Mouse (Mus musculus): ENCODE data around the gene C8g. TPM values are rescaled to one million over a fixed set of nuclear protein-coding genes. Genes with fewer than 3 reads are reported as not detected.

C8g gene
- total and polyA plus RNA-seq, 3 experiments, result 2.3 to 5.1 TPM; not detected in 1

DNA sequence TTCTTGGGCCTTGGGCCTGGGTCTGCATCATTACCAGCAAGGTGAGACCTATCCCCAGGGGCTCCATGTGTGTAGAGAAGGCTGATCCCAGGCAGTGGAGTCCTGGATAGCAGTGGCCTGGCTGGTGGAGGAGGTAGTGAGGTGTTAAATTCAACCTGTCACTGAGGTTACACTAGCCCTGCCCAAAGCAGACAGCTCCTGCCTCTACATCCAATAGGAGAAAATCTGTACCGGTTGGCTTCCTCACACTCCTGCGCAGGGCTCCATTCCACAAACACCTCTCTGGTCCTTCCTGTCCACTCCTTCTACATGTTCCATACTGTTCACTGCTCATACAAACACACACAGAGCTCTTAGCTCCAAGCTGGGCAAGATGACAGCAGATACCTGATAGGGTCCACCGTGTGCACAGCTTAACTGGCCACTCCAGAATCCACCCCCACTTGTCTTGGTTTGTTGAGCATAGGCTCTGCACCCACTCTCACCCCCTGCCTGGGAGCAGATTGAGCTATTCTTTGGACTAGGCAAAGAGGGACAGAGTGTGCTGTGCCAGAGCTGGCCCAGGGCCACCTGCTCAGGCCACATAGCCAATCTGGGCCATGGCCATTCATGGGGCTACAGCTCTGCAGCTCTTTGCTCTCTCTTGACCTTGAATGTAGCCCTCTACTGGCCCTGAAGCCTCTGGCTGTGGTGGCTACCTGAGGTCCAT, 23.4 kb downstream of the C8g start:
- no peak overlapping the region for H3K9ac ChIP-seq (ENCODE audit: control insufficient read depth, low read depth, low read length, poor library complexity, severe bottlenecking)
- H3K27me3 ChIP-seq (ENCODE audit: control insufficient read depth in 1 of 2, insufficient read depth in 2 of 2, low read length in 2 of 2), result no peaks in the 10 kb centered on the region
- H3K9me3 ChIP-seq (replicated peaks; ENCODE audit: insufficient read depth, low read length), result no peaks in the 10 kb centered on the region

DNA sequence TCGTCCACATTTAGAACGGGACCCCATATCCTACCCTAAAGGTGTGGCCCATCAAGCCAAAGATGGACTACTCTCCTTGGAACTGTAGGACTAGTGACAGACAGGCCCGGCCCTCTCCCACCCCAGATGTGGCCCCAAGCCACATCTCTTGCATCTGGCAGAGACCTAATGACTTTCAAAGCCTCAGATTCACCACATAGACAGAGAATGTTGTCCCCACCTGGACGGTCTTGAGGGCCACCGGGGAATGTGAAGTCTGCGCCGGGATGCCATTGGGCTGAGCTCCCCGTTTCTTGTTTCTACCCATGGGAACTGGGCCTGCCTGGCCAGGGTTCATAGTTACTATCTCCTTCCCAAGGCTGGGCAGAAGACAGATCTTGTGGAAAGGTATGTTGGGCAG, 24.0 kb downstream of the C8g start:
- H3K79me2 ChIP-seq (ENCODE audit: control insufficient read depth, insufficient read depth, low read length, poor library complexity), result no peaks in the 10 kb centered on the region
- TF ChIP-seq NRF1 (IDR thresholded peaks at IDR 0.05; ENCODE audit: insufficient read depth, low read depth, low read length, poor library complexity, severe bottlenecking) (no peak), CTCF (IDR thresholded peaks at IDR 0.05 in 2 of 3, conservative IDR thresholded peaks at IDR 0.05 in 1 of 3; ENCODE audit: control insufficient read depth in 1 of 3, insufficient read depth in 1 of 3, low read depth in 2 of 3, low read length in 3 of 3, poor library complexity in 1 of 3, severe bottlenecking in 1 of 3) (no peak), USF2 (IDR thresholded peaks at IDR 0.05; ENCODE audit: borderline replicate concordance in 1 of 2, insufficient read depth in 1 of 2, low read depth in 1 of 2, low read length in 2 of 2) (no peak), POLR2AphosphoS2 (IDR thresholded peaks at IDR 0.05; ENCODE audit: low read length) (no peak), ZC3H11A (IDR thresholded peaks at IDR 0.05; ENCODE audit: low read depth, low read length) (no peak), MYC (IDR thresholded peaks at IDR 0.05; ENCODE audit: low read depth, low read length) (no peak), EP300 (IDR thresholded peaks at IDR 0.05; ENCODE audit: low read depth in 1 of 2, low read length in 2 of 2) (no peak), UBTF (IDR thresholded peaks at IDR 0.05; ENCODE audit: borderline replicate concordance, insufficient read depth, low read depth, low read length) (no peak), KAT2A (conservative IDR thresholded peaks at IDR 0.05; ENCODE audit: low read depth, low read length) (no peak)
- H3K9me3 ChIP-seq (replicated peaks; ENCODE audit: insufficient read depth, low read length), result no peaks in the 10 kb centered on the region
- no peaks in the 10 kb centered on the region for H3K36me3 ChIP-seq (ENCODE audit: control insufficient read depth in 1 of 2, insufficient read depth in 2 of 2, low read length in 2 of 2)
- no peak overlapping the region for H3K9ac ChIP-seq (ENCODE audit: control insufficient read depth, low read depth, low read length, poor library complexity, severe bottlenecking)
- no peaks in the 10 kb centered on the region for H3K27me3 ChIP-seq (ENCODE audit: control insufficient read depth in 1 of 2, insufficient read depth in 2 of 2, low read length in 2 of 2)
- H3K4me1 ChIP-seq (ENCODE audit: control insufficient read depth in 1 of 2, insufficient read depth in 2 of 2, low read length in 2 of 2), result no peaks in the 10 kb centered on the region
- no peak overlapping the region for H3K27ac ChIP-seq (ENCODE audit: control insufficient read depth, low read depth, low read length)
- no peak for DNase-seq (ENCODE audit: low read depth, low spot score)
- no peak overlapping the region for H3K4me3 ChIP-seq (ENCODE audit: control insufficient read depth in 1 of 2, insufficient read depth in 1 of 2, low read depth in 2 of 2, low read length in 2 of 2)

More for the DNA sequence above, 23.4 kb downstream of the C8g start:
- no peaks in the 10 kb centered on the region for H3K79me2 ChIP-seq (ENCODE audit: control insufficient read depth, insufficient read depth, low read length, poor library complexity)
- DNase-seq (ENCODE audit: low read depth, low spot score), result no peak
- no peak overlapping the region for H3K4me3 ChIP-seq (ENCODE audit: control insufficient read depth in 1 of 2, insufficient read depth in 1 of 2, low read depth in 2 of 2, low read length in 2 of 2)
- H3K4me1 ChIP-seq (ENCODE audit: control insufficient read depth in 1 of 2, insufficient read depth in 2 of 2, low read length in 2 of 2), result no peaks in the 10 kb centered on the region
- no peak for TF ChIP-seq USF2 (IDR thresholded peaks at IDR 0.05; ENCODE audit: borderline replicate concordance in 1 of 2, insufficient read depth in 1 of 2, low read depth in 1 of 2, low read length in 2 of 2)
- no peak for TF ChIP-seq MYB (IDR thresholded peaks at IDR 0.05; ENCODE audit: low read depth, low read length)
- no peak for TF ChIP-seq TAL1 (IDR thresholded peaks at IDR 0.05; ENCODE audit: low read length)
- TF ChIP-seq UBTF (IDR thresholded peaks at IDR 0.05; ENCODE audit: borderline replicate concordance, insufficient read depth, low read depth, low read length), result no peak
- TF ChIP-seq POLR2A (IDR thresholded peaks at IDR 0.05; ENCODE audit: control insufficient read depth in 1 of 2, insufficient read depth in 1 of 2, low read depth in 1 of 2, low read length in 2 of 2, poor library complexity in 1 of 2), result no peak
- TF ChIP-seq EP300 (IDR thresholded peaks at IDR 0.05; ENCODE audit: low read depth in 1 of 2, low read length in 2 of 2), result no peak
- no peak for TF ChIP-seq ELF1 (IDR thresholded peaks at IDR 0.05; ENCODE audit: low read depth, low read length)
- H3K36me3 ChIP-seq (ENCODE audit: control insufficient read depth in 1 of 2, insufficient read depth in 2 of 2, low read length in 2 of 2), result no peaks in the 10 kb centered on the region
- no peak overlapping the region for H3K27ac ChIP-seq (ENCODE audit: control insufficient read depth, low read depth, low read length)

Data from MEL (cell line).